Mouse (Mus musculus): ENCODE results near the gene Mab21l2. TPM values are rescaled to one million over a fixed set of nuclear protein-coding genes. Genes with fewer than 3 reads are reported as not detected.

Mab21l2 gene
- total RNA-seq, 2 experiments from 2014 or later: not detected

DNA sequence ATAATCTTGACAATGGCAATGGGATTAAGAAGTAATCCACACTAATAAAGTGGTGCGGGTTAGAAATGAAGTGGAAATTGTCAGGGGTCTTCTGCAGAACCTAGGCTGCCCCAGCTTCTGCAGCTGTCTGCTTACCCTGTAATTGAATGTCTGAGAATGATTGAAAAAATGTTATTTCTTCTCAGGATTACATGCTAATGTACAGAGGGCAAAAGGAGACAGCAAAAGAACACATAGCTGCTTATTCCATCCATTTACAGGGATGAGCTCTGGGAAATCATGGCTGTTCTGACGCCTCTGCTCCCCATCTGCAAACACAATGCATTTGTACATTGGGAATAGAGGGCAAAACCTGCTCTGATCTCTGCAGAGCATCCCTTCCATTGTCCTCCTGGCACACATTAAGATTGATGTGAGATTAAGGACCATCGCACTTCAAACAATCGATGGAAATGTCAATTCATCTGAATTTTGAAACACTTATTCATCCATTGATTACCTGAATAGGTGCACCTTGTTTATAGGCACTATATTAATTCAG lies 7.3 kb downstream of the Mab21l2 start:
- ATAC-seq (replicated peaks; ENCODE audit: low FRiP score, poor library complexity, severe bottlenecking): no peak

DNA sequence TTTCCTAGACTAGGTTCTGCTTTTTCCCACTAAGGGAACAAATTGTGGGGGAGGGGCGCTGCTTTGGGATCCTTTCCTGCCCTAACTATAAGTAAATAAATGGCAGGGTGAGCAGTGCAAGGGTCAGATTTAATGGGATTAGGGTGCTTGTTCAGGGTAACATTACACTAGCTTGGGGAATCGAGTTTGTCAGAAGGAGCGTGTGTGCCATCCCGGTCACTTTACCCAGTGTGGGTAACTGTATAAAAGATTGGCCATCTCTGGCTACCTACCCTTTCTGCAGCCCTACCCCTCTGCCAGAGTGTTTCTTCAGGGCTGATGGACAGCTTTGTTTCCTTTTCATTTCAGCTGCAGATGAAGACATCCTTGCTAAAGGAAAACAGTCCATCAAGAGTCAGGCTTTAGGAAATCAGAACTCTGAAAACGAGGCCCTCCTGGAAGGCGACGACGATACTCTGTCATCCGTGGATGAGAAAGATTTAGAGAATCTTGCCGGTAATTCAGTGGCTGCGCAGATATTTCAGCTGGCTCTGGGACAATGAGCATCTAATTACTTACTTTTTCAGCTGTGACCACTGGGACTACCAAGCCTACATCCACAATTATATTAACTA lies 8.8 kb downstream of the Mab21l2 start:
- ATAC-seq (replicated peaks; ENCODE audit: low FRiP score, poor library complexity, severe bottlenecking): no peak

DNA sequence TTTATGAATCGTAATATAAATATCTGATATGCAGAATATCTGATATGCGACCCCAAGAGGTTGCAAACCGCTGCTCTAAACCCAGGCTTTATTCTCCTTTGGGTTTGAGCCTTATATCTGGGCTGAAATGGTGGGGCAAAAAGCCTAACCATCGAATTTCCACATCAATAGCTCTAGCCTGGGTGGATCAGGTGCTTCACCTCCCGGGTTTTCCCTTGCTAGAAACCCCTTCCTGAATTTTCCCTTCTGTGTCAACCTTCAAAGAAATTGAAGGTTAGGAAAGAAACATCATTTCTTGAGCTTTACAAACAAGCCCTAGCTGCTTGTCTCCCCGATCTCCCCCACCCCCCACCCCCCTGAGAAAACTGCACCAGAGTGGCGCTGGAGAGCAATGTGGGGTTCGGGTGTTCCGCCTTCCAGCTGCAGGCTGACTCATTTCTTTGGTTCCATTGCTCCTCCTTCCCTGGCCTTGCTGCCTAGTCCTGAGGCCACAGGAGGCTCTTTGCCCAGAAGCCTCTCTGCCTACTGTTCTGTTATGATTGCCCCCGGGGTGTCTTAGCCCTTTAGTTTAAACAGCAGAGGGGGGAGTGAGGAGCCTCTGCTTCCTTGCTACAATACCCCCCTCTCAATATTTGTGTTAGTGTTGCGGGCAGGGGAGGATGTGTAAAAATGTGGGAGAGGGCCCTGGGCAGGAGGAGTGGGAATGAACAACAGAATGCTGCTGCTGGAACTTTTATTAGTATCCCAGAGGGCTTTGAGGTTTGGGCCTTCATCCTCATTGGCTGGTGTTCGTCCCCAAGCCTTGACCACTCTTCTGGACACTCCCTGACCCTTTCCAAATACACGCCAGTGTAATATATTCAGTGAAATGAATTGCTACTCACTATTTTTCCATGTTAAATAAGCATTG lies 9.5 kb downstream of the Mab21l2 start:
- no peak for ATAC-seq (replicated peaks; ENCODE audit: low FRiP score, poor library complexity, severe bottlenecking)

DNA sequence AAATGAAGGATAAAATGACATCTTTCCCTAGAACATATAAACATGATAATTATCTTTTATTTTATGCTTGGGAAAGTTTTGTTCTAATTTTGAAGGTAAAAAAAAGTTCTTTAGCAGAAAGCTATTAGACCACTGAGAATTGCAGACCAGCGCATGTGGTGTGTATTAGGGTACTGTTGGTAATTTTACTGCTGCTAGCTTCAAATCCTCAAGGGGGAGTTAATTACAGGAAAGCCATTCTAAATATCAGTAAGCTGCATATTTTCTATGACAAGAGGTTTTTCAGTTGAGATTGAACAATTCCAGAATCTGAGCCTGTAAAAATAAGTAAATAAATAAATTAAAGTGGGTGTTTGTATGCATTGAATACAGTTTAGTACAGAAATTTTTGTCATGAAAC lies 11.7 kb downstream of the Mab21l2 start:
- no peak for ATAC-seq (replicated peaks; ENCODE audit: low FRiP score, poor library complexity, severe bottlenecking)

DNA sequence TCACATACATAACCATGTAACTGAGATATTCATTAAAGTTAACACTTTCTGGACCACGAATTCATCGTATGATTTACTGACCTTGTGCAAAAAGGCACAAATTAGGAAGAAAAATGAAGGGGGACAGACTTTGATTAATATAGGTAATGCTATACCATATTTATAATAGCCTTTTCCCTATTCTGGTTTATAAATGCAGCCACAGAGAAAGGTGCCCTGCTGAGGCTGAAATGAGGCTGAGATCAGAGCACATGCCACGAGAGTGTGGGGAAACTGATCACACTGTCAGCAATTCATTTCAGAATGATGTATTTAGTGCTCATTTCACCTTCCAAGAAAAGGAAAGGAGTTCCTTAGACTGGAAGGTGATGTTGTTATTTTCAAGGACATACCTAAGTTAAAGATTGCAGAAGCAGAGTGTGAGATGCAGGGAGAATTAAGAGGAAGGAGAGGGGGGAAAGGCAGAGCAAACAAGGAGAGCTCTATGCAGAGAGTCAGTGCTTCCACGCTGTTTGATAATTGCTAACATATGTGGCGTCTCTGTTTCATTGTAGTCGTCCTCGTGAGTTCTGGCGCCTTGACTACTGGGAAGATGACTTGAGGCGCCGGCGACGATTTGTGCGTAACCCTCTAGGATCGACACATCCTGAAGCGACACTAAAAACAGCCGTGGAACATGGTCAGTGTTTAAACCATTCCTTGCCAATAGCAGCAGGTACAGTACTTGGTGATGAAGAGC lies 16.7 kb downstream of the Mab21l2 start:
- no peak for ATAC-seq (replicated peaks; ENCODE audit: low FRiP score, poor library complexity, severe bottlenecking)

DNA sequence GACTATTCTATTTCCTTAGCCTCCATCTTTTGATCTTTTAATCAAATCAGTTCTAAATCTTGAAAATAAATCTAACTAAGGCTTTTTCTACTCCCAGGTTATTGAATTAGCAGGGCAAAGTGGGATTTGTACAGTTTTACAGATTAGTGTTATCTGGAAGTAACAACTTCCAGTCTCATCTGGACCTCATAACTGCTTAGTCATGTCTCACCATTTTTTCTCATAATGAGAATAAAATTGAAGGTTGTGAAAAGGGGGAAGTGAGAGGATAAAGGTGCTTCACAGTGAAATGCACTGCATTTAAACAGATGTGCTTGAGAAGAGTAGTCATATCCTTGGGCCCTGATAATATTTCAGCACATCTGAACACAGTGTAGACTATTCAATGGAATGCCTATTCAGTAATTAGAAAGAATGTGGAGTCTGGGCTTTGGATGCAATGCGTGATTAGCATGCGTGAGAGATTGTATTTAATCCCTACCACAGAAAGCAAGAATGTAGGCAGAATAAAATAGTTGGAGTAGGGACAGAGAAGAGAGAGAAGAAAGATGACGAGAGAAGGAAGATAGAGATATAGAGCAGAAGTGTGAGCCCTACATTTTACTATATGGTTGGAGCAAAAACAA lies 25.4 kb downstream of the Mab21l2 start:
- no peak for ATAC-seq (replicated peaks; ENCODE audit: low FRiP score, poor library complexity, severe bottlenecking)

DNA sequence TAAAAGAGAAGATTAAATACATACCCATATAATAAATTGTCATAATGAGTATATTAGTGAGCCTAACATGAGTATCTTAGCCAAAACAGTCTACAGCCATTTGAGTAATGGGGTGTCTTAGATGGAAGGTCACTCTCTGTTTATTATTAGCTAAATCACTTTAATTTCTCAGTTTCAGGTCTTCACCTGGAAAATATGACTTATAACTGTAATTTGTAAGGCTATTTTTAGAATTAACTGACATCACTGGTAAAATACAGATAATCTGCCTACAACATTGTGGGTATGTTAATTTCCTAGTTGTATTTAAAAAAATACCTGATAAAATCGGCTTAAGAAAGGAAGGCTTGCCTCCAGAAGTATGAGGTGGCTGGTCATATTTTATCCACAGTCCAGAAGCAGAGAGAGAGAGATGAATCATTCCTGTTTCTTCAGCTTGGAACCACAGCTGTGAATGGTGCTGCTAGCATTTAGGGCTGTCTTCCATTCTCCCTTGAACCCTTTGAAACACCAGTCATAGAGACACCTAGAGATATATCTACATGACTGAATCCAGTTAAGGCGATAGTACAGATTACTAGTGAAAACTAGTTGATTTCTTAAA lies 29.8 kb downstream of the Mab21l2 start:
- no peak for ATAC-seq (replicated peaks; ENCODE audit: low FRiP score, poor library complexity, severe bottlenecking)

DNA sequence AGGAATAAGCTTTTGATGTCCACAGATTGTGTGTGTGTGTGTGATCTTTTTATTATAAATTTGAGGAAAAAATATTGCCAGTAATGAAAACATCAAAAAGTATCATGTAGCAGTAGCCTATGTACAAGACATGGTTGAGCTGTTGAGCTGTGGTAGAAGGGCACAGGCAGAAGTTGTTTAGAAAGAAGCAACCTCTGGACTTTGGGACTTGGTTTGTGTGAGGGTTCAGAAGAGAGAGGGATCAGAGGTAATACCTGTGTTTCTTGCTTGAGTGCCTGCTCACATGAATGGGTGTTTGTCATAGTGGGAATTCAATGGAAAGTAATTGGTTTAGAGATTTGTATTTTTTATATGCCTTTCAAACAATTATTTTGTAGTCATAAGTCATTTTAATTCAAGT lies 47.8 kb downstream of the Mab21l2 start:
- no peak for ATAC-seq (replicated peaks; ENCODE audit: low FRiP score, poor library complexity, severe bottlenecking)
